Mouse (Mus musculus) intestine, embryonic 14.5 days (tissue): ENCODE measurements around the gene St3gal3. TPM values are rescaled to one million over a fixed set of nuclear protein-coding genes. Genes with fewer than 3 reads are reported as not detected.

Source experiments
- ATAC-seq: fragments of 200-750 bp; cut with Nextera tagmentation; replicated peaks from 2 replicates; pipeline ENCODE4 v1.8.0; 2017; ENCODE audit warnings: low read depth, moderate number of reproducible peaks, moderate TSS enrichment, moderate library complexity; ENCODE audit not compliant: low FRiP score, low TSS enrichment
- DNase-seq: peaks from one replicate; pipeline ENCODE4 v3.0.0-alpha.2; 2018; ENCODE audit warnings: low spot score
- H3K27ac ChIP-seq: fragments of 300-500 bp; sonication (generic); 2 replicates; pipeline ENCODE4 v1.5.1; 2014; ENCODE audit warnings: low read depth, mild to moderate bottlenecking, control low read depth
- H3K27me3 ChIP-seq: fragments of 300-500 bp; sonication (generic); replicated peaks from 2 replicates; pipeline ENCODE4 v1.6.1; 2014; ENCODE audit warnings: low read length, control low read depth; ENCODE audit not compliant: control insufficient read depth, insufficient read depth
- H3K36me3 ChIP-seq: fragments of 300-500 bp; sonication (generic); 2 replicates; pipeline ENCODE4 v1.6.1; 2014; ENCODE audit warnings: low read length, control low read depth; ENCODE audit not compliant: control insufficient read depth, insufficient read depth
- H3K4me1 ChIP-seq: fragments of 300-500 bp; sonication (generic); replicated peaks from 2 replicates; pipeline ENCODE4 v1.6.1; 2014; ENCODE audit warnings: low read length, control low read depth, mixed read lengths; ENCODE audit not compliant: control insufficient read depth, insufficient read depth
- H3K4me2 ChIP-seq: fragments of 300-500 bp; sonication (generic); 2 replicates; pipeline ENCODE4 v1.6.1; 2014; ENCODE audit warnings: low read length
- H3K4me3 ChIP-seq: fragments of 300-500 bp; sonication (generic); 2 replicates; pipeline ENCODE4 v1.5.1; 2014; ENCODE audit warnings: low read depth, low read length, control low read depth, mixed read lengths
- H3K9ac ChIP-seq: fragments of 300-500 bp; sonication (generic); 2 replicates; pipeline ENCODE4 v1.6.1; 2014; ENCODE audit warnings: mild to moderate bottlenecking, low read length
- H3K9me3 ChIP-seq: fragments of 300-500 bp; sonication (generic); 2 replicates; pipeline ENCODE4 v1.6.1; 2016; ENCODE audit warnings: low read length, control low read depth; ENCODE audit not compliant: control insufficient read depth
- WGBS: fragments of 180-500 bp; shearing (Covaris S2); extraction: QIAGEN DNeasy Blood & Tissue Kit; methylation state at CpG from one replicate; pipeline ENCODE4 v1.1.7; 2014; 5-methylcytosine and 5-hydroxymethylcytosine counted together
- polyA plus RNA-seq: library from polyadenylated mRNA; unstranded; fragments of >200 nt; fragmentation: Nextera tagmentation; extraction: Ambion mirVana; gene quantifications from 2 replicates; pipeline ENCODE4 v1.2.1, GENCODE M21; 2014

The St3gal3 gene
- polyA plus RNA-seq, 1 experiment from 2014 or later = 4.7 TPM

DNA sequence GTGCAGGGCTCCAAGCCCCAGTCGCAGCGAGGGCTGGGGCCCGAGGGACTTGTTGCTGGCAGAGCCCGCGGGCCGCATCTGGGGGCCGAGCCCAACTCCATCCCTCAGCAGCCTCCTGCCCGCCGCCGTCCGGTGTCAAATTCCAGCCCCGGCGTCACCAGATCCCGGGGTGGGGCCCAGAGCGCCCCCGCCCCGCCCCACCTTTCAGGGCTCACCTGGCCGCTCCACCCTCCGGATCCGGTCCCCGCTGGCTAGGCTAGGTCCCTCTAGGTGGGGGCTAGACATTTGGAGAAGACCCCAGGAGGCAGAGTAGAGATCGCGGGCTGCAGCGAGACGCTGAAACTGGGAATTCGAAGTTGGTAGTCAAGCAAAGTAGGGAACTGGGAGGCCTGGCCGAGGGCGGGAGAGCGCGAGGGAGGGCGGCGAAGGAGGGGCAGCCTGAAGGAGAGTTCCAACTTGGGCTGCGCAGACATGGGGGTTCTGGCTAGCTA is 205.3 kb downstream of the St3gal3 start, which contains the start of gene Artn:
Gene Artn (minus strand): TSS at position 373 of the 491 bp plus-strand sequence.
- 1% methylated on average over 33 of the region's 33 CpGs for WGBS
- peak; percentile 36; the same call in 1 of the 2 replicates for ATAC-seq

DNA sequence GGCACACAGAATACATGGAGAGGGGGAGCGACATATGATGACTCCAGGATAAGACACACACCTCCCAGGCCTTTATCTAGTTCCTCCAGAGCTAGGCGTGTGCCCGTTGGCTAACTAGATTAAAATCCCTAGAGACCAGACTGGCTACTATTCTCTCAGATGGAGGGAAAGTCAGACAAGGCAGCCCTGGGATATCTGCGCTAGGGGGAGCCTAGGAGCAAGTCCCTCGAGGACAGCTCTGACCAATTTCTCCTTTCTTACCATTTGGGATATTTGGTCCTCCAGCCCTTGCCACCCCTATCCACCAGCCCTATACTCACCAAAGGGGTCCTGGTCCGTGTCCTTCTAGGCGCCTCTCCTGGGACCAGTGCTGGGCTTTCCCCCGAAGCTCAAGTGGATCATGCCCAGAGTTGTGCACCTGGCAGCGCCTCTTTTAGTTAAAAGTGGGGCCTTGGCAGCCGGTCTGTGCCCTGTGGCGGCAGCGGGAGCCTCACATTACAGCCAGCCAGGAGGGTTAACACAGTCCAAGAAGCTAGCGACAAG is 205.9 kb downstream of the St3gal3 start:
- Histone ChIP-seq H3K4me2 (peak overlapping the region; percentile 86), H3K4me3 (peak overlapping the region; percentile 43), H3K36me3 (no peaks in the 10 kb centered on the region), H3K9me3 (no peaks in the 10 kb centered on the region), H3K27me3 (peaks cover 36% of the 10 kb centered on the region), H3K4me1 (peaks cover 20% of the 10 kb centered on the region), H3K27ac (peak overlapping the region; percentile 36; the same call in 1 of the 2 replicates), H3K9ac (peak overlapping the region; percentile 41)
- ATAC-seq = no peak; the same call in 1 of the 2 replicates
- 3% methylated on average over 13 of the region's 13 CpGs for WGBS
- DNase-seq = peak; percentile 82

More for the DNA sequence above, 205.3 kb downstream of the St3gal3 start, which contains the start of gene Artn:
- Histone ChIP-seq H3K4me1 (peaks cover 20% of the 10 kb centered on the region), H3K27me3 (peaks cover 36% of the 10 kb centered on the region), H3K36me3 (no peaks in the 10 kb centered on the region), H3K4me2 (peak within 1 kb of the TSS; percentile 86), H3K4me3 (peak within 1 kb of the TSS; percentile 43), H3K27ac (peak within 1 kb of the TSS; percentile 36; the same call in 1 of the 2 replicates), H3K9me3 (no peaks in the 10 kb centered on the region), H3K9ac (peak within 1 kb of the TSS; percentile 41)
- peak; percentile 79 for DNase-seq

GRCm38 (mm10) chr4:117928234-117928633 is 206.5 kb downstream of the St3gal3 start:
- H3K36me3 ChIP-seq = no peaks in the 10 kb centered on the region
- H3K27ac ChIP-seq = no peak overlapping the region
- peaks cover 20% of the 10 kb centered on the region for H3K4me1 ChIP-seq
- H3K9ac ChIP-seq = no peak overlapping the region
- peak overlapping the region; percentile 86 for H3K4me2 ChIP-seq
- peak; percentile 77 for DNase-seq
- H3K9me3 ChIP-seq = no peaks in the 10 kb centered on the region
- H3K27me3 ChIP-seq = peaks cover 36% of the 10 kb centered on the region
- WGBS = 27% methylated on average over 6 of the region's 6 CpGs
- ATAC-seq = 0 out of 2 replicates have a peak, but pooled peaks have one; percentile 12
- 0 out of 2 replicates have a peak overlapping the region, but pooled peaks have one; percentile 43 for H3K4me3 ChIP-seq

GRCm38 (mm10) chr4:117926545-117927482 is 207.9 kb downstream of the St3gal3 start:
- H3K27ac ChIP-seq = no peak overlapping the region
- WGBS = 2% methylated on average over 66 of the region's 71 CpGs

DNA sequence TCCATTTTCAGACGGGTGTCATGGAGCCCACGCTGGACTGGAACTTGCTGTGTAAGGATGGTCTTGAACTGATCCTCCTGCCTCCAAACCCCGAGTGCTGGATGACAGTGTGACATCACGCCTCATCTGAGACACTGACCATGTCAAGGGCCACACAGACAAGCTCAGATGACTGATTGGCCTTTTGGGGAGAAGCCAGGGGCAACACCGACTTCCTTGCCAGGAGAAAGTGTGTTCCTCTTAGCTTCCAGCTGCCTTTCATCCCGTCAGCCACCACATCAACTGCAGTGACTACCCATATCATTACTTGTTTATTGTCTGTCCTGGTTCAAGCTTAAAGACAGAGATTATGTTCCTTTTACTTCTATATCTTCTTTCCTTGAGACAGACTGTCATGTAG is 209.8 kb downstream of the St3gal3 start:
- no peak overlapping the region for H3K27ac ChIP-seq
- no peak overlapping the region for H3K4me2 ChIP-seq
- peaks cover 31% of the 10 kb centered on the region for H3K27me3 ChIP-seq
- ATAC-seq (no peak), DNase-seq (no peak)
- WGBS = 63% methylated on average over 5 of the region's 6 CpGs
- H3K36me3 ChIP-seq = no peaks in the 10 kb centered on the region
- H3K9ac ChIP-seq = no peak overlapping the region
- H3K4me3 ChIP-seq = no peak overlapping the region
- peaks cover 20% of the 10 kb centered on the region for H3K4me1 ChIP-seq
- H3K9me3 ChIP-seq = no peaks in the 10 kb centered on the region

More at GRCm38 (mm10) chr4:117926545-117927482, 207.9 kb downstream of the St3gal3 start:
- peak overlapping the region; percentile 40 for H3K4me3 ChIP-seq
- H3K36me3 ChIP-seq = no peaks in the 10 kb centered on the region
- ATAC-seq = peak; percentile 51
- peak overlapping the region; percentile 45 for H3K9ac ChIP-seq
- peaks cover 20% of the 10 kb centered on the region for H3K4me1 ChIP-seq
- peaks cover 36% of the 10 kb centered on the region for H3K27me3 ChIP-seq
- DNase-seq = peak; percentile 73
- peak overlapping the region; percentile 92 for H3K4me2 ChIP-seq
- H3K9me3 ChIP-seq = no peaks in the 10 kb centered on the region

DNA sequence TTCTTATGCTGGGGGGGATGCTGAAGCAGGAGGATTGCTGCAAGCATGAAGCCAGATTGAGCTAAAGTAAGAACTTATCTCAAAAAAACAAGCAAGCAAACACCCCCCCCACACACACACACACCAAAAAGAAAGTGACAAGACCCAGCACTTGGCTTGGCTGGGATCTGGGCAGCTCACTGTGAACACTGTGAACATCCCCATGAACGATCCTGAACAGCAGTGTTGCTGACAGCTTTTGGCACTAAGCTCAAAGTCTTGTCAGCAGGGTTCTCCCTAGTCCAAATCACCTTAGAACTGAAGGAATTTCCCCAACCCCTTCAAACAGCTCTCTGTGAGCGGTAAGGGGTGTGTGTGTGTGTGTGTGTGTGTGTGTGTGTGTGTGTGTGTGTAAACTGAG is 211.3 kb downstream of the St3gal3 start:
- ATAC-seq (no peak), DNase-seq (no peak)
- H3K4me2 ChIP-seq = no peak overlapping the region
- no peaks in the 10 kb centered on the region for H3K36me3 ChIP-seq
- no peak overlapping the region for H3K9ac ChIP-seq
- H3K27ac ChIP-seq = no peak overlapping the region
- peaks cover 9% of the 10 kb centered on the region for H3K4me1 ChIP-seq
- no peak overlapping the region for H3K4me3 ChIP-seq
- peaks cover 30% of the 10 kb centered on the region for H3K27me3 ChIP-seq
- no peaks in the 10 kb centered on the region for H3K9me3 ChIP-seq
- WGBS = 46% methylated on average over 2 of the region's 2 CpGs

GRCm38 (mm10) chr4:117921358-117921757 is 213.4 kb downstream of the St3gal3 start:
- Histone ChIP-seq H3K9ac (no peak overlapping the region), H3K27ac (no peak overlapping the region), H3K4me2 (no peak overlapping the region), H3K4me1 (peaks cover 9% of the 10 kb centered on the region), H3K27me3 (peaks cover 13% of the 10 kb centered on the region), H3K9me3 (no peaks in the 10 kb centered on the region), H3K36me3 (no peaks in the 10 kb centered on the region), H3K4me3 (no peak overlapping the region)
- 93% methylated on average over 2 of the region's 2 CpGs for WGBS
- DNase-seq = no peak
- ATAC-seq = no peak

GRCm38 (mm10) chr4:117918762-117919161 is 216.0 kb downstream of the St3gal3 start:
- H3K36me3 ChIP-seq = no peaks in the 10 kb centered on the region
- no peak overlapping the region for H3K4me2 ChIP-seq
- H3K4me1 ChIP-seq = peaks cover 20% of the 10 kb centered on the region
- H3K27ac ChIP-seq = peak overlapping the region; percentile 57
- H3K27me3 ChIP-seq = no peaks in the 10 kb centered on the region
- no peak overlapping the region for H3K4me3 ChIP-seq
- DNase-seq (no peak), ATAC-seq (no peak)
- H3K9ac ChIP-seq = no peak overlapping the region
- 73% methylated on average over 5 of the region's 5 CpGs for WGBS
- no peaks in the 10 kb centered on the region for H3K9me3 ChIP-seq
